In genomic region chr12:87267682-87268081, GRCm38 (mm10) we compare ENCODE assay signal across 9 mouse cellular contexts. TPM values are rescaled to one million over a fixed set of nuclear protein-coding genes. Genes with fewer than 3 reads are reported as not detected.
DNase-seq lines count a peak whose midpoint lies in the region; ATAC-seq and TF ChIP-seq lines count a peak whose summit lies in the region.
"Had no signal": no experiment of that assay in that cellular context is flagged by ENCODE, and none has a peak within 500 bp of the region (broad histone marks: within the 10 kb centered on the region; RNA-seq: fewer than 3 reads in every experiment).

No protein-coding gene starts in this region.

- TF ChIP-seq CTCF in forebrain, postnatal 0 days (IDR thresholded peaks at IDR 0.05; ENCODE audit: low read depth): peak; percentile 56

- H3K4me2 ChIP-seq in forebrain, postnatal 0 days (ENCODE audit: low read depth): peak overlapping the region; percentile 91
- H3K4me2 ChIP-seq in midbrain, embryonic 12.5 days (replicated peaks): peak overlapping the region; percentile 95

- peak overlapping the region; percentile 66 for H3K4me3 ChIP-seq in forebrain, postnatal 0 days (ENCODE audit: low read depth, low read length)
- peak overlapping the region; percentile 57 for H3K4me3 ChIP-seq in midbrain, embryonic 12.5 days

- WGBS in forebrain, postnatal 0 days: 20% methylated on average over 4 of the region's 4 CpGs
- WGBS in midbrain, embryonic 12.5 days: 27% methylated on average over 4 of the region's 4 CpGs

- peak; percentile 22 for DNase-seq in cerebellum, adult 11 months
- peak; percentile 34 to 44 for DNase-seq in B cell, adult 2 months
- peak; percentile 29 for DNase-seq in cerebellum, adult 11-12 months
- DNase-seq in forebrain, postnatal 0 days: peak; percentile 32
- peak; percentile 47 for DNase-seq in kidney, postnatal 10 days
- DNase-seq in spleen, adult 18-20 months: no peak

- no peaks in the 10 kb centered on the region for H3K9me3 ChIP-seq in forebrain, postnatal 0 days (ENCODE audit: low read length)
- no peaks in the 10 kb centered on the region for H3K9me3 ChIP-seq in midbrain, embryonic 12.5 days

- H3K36me3 ChIP-seq in forebrain, postnatal 0 days (ENCODE audit: insufficient read depth): peaks cover 41% of the 10 kb centered on the region
- H3K36me3 ChIP-seq in midbrain, embryonic 12.5 days: peaks cover 45% of the 10 kb centered on the region

- no peak overlapping the region for H3K27ac ChIP-seq in forebrain, postnatal 0 days (ENCODE audit: low read depth, low read length)
- no peak overlapping the region for H3K27ac ChIP-seq in midbrain, embryonic 12.5 days (replicated peaks)

- H3K9ac ChIP-seq in forebrain, postnatal 0 days: peak overlapping the region; percentile 85; the same call in 1 of the 2 replicates
- H3K9ac ChIP-seq in midbrain, embryonic 12.5 days (replicated peaks): peak overlapping the region; percentile 89; the same call in 1 of the 2 replicates

- ATAC-seq in cerebellum, adult (ENCODE audit: insufficient number of reproducible peaks, low FRiP score, low TSS enrichment): no peak
- no peak for ATAC-seq in forebrain, postnatal 0 days
- ATAC-seq in midbrain, embryonic 12.5 days (ENCODE audit: low FRiP score, low read depth): no peak

- H3K27me3 ChIP-seq in forebrain, postnatal 0 days (ENCODE audit: insufficient read depth, low read length): no peaks in the 10 kb centered on the region
- H3K27me3 ChIP-seq in midbrain, embryonic 12.5 days: no peaks in the 10 kb centered on the region

- H3K4me1 ChIP-seq in forebrain, postnatal 0 days (ENCODE audit: insufficient read depth): peaks cover 16% of the 10 kb centered on the region
- H3K4me1 ChIP-seq in midbrain, embryonic 12.5 days: peaks cover 22% of the 10 kb centered on the region

RNA-seq across cellular contexts. Expression of gene Ahsa1, which starts 1.4 kb away (rescaled TPM):
- total RNA-seq in forebrain, postnatal 0 days (2014; rRNA removed): 137 and 184 TPM in 2 replicates
- polyA plus RNA-seq in forebrain, postnatal 0 days (2015; fragmentation: Nextera tagmentation; extraction: Ambion mirVana): 171 and 187 TPM in 2 replicates
- polyA plus RNA-seq in midbrain, embryonic 12.5 days (2016; fragmentation: Nextera tagmentation; extraction: Ambion mirVana): 188 and 195 TPM in 2 replicates

RNA-seq across cellular contexts. Expression of gene Vipas39, which starts 1.6 kb away (rescaled TPM):
- 77.6 and 79.4 TPM in 2 replicates for total RNA-seq in forebrain, postnatal 0 days (2014; rRNA removed)
- polyA plus RNA-seq in forebrain, postnatal 0 days (2015; fragmentation: Nextera tagmentation; extraction: Ambion mirVana): 54.6 and 57.7 TPM in 2 replicates
- polyA plus RNA-seq in midbrain, embryonic 12.5 days (2016; fragmentation: Nextera tagmentation; extraction: Ambion mirVana): 62.1 and 62.2 TPM in 2 replicates

RNA-seq across cellular contexts. Expression of gene Noxred1, which starts 29.1 kb away (rescaled TPM):
- total RNA-seq in forebrain, postnatal 0 days (2014; rRNA removed): 0.48 and 0.62 TPM in 2 replicates
- polyA plus RNA-seq in forebrain, postnatal 0 days (2015; fragmentation: Nextera tagmentation; extraction: Ambion mirVana): 0.21 TPM in 1 of 2 replicates, not detected in the other
- 1.2 and 1.8 TPM in 2 replicates for polyA plus RNA-seq in midbrain, embryonic 12.5 days (2016; fragmentation: Nextera tagmentation; extraction: Ambion mirVana)

RNA-seq across cellular contexts. Expression of gene Ism2, which starts 31.8 kb away (rescaled TPM):
- 0.69 and 1.1 TPM in 2 replicates for total RNA-seq in forebrain, postnatal 0 days (2014; rRNA removed)
- 0.88 and 1.8 TPM in 2 replicates for polyA plus RNA-seq in forebrain, postnatal 0 days (2015; fragmentation: Nextera tagmentation; extraction: Ambion mirVana)
- polyA plus RNA-seq in midbrain, embryonic 12.5 days (2016; fragmentation: Nextera tagmentation; extraction: Ambion mirVana): 1.0 and 1.2 TPM in 2 replicates
- total RNA-seq: neutrophil, adult 5-6 weeks had no signal

Comparison
In these comparisons a context has a peak if more than half of its experiments do, and no peak if none do; other contexts are left out.
1. DNase-seq: peak in cerebellum, adult 11 months (single experiment), B cell, adult 2 months (2 of 2), cerebellum, adult 11-12 months (single experiment), forebrain, postnatal 0 days (single experiment) and kidney, postnatal 10 days (single experiment); none in spleen, adult 18-20 months (0 of 2).